12 mouse cellular contexts compared by ENCODE assay signal in genomic region chr1:162242980-162243650, GRCm38 (mm10).
DNase-seq lines count a peak whose midpoint lies in the region; ATAC-seq and TF ChIP-seq lines count a peak whose summit lies in the region.
"Had no signal": no experiment of that assay in that cellular context is flagged by ENCODE, and none has a peak within 500 bp of the region (broad histone marks: within the 10 kb centered on the region; RNA-seq: fewer than 3 reads in every experiment).

No protein-coding gene starts in this region.

- H3K27me3 ChIP-seq in forebrain, embryonic 10.5 days (ENCODE audit: poor library complexity, severe bottlenecking): no peaks in the 10 kb centered on the region
- no peaks in the 10 kb centered on the region for H3K27me3 ChIP-seq in forebrain, embryonic 16.5 days (replicated peaks; ENCODE audit: control insufficient read depth, insufficient read depth, low read length)
- H3K27me3 ChIP-seq in lung, embryonic 15.5 days: no peaks in the 10 kb centered on the region
- H3K27me3 ChIP-seq in embryonic facial prominence, embryonic 13.5 days: no peaks in the 10 kb centered on the region
- H3K27me3 ChIP-seq in limb, embryonic 15.5 days: no peaks in the 10 kb centered on the region
- H3K27me3 ChIP-seq: heart, embryonic 15.5 days; hindbrain, embryonic 15.5 days; megakaryocyte, embryonic 14.5 days had no signal

- no peak for ATAC-seq in forebrain, embryonic 16.5 days
- ATAC-seq in lung, embryonic 15.5 days (ENCODE audit: borderline replicate concordance, extremely low read depth, low FRiP score, low TSS enrichment): peak; percentile 70
- ATAC-seq in embryonic facial prominence, embryonic 13.5 days (ENCODE audit: insufficient number of reproducible peaks, insufficient read depth, low FRiP score, low TSS enrichment, low read depth): 0 out of 2 replicates have a peak, but pooled peaks have one; percentile 43
- ATAC-seq in limb, embryonic 15.5 days (ENCODE audit: insufficient number of reproducible peaks, low FRiP score, low TSS enrichment, low read depth): no peak; the same call in 1 of the 2 replicates
- ATAC-seq in erythroblast, adult 5-6 weeks (replicated peaks; ENCODE audit: low FRiP score, poor library complexity, severe bottlenecking): no peak

- 83% methylated on average over 7 of the region's 7 CpGs for WGBS in forebrain, embryonic 10.5 days
- 65% methylated on average over 7 of the region's 7 CpGs for WGBS in forebrain, embryonic 16.5 days
- WGBS in lung, embryonic 15.5 days: 42% methylated on average over 7 of the region's 7 CpGs
- WGBS in lung, adult 2 months: 62% methylated on average over 7 of the region's 7 CpGs
- whole genome bisulfite sequencing in embryonic facial prominence, embryonic 13.5 days: 32% methylated on average over 7 of the region's 7 CpGs
- 22% methylated on average over 7 of the region's 7 CpGs for WGBS in limb, embryonic 15.5 days

- H3K4me1 ChIP-seq in forebrain, embryonic 10.5 days: peaks cover 19% of the 10 kb centered on the region
- no peaks in the 10 kb centered on the region for H3K4me1 ChIP-seq in forebrain, embryonic 16.5 days (replicated peaks; ENCODE audit: control insufficient read depth, insufficient read depth, low read length)
- H3K4me1 ChIP-seq in lung, embryonic 15.5 days: 0 out of 2 replicates have a peak, but pooled peaks cover 8% of the 10 kb centered on the region
- no peaks in the 10 kb centered on the region for H3K4me1 ChIP-seq in lung, adult 2 months (ENCODE audit: control insufficient read depth, insufficient read depth, low read length)
- H3K4me1 ChIP-seq in embryonic facial prominence, embryonic 13.5 days: peaks cover 40% of the 10 kb centered on the region
- peaks cover 31% of the 10 kb centered on the region for H3K4me1 ChIP-seq in limb, embryonic 15.5 days
- H3K4me1 ChIP-seq: hindbrain, embryonic 15.5 days had no signal

- no peaks in the 10 kb centered on the region for H3K36me3 ChIP-seq in forebrain, embryonic 10.5 days (replicated peaks)
- H3K36me3 ChIP-seq in forebrain, embryonic 16.5 days (ENCODE audit: control insufficient read depth, insufficient read depth): no peaks in the 10 kb centered on the region
- no peaks in the 10 kb centered on the region for H3K36me3 ChIP-seq in lung, embryonic 15.5 days
- no peaks in the 10 kb centered on the region for H3K36me3 ChIP-seq in embryonic facial prominence, embryonic 13.5 days
- H3K36me3 ChIP-seq in limb, embryonic 15.5 days: no peaks in the 10 kb centered on the region
- H3K36me3 ChIP-seq: heart, embryonic 15.5 days; hindbrain, embryonic 15.5 days had no signal

- no peaks in the 10 kb centered on the region for H3K9me3 ChIP-seq in forebrain, embryonic 10.5 days
- H3K9me3 ChIP-seq in forebrain, embryonic 16.5 days (ENCODE audit: control insufficient read depth, low read length): no peaks in the 10 kb centered on the region
- H3K9me3 ChIP-seq in lung, embryonic 15.5 days: no peaks in the 10 kb centered on the region
- H3K9me3 ChIP-seq in embryonic facial prominence, embryonic 13.5 days: no peaks in the 10 kb centered on the region
- H3K9me3 ChIP-seq in limb, embryonic 15.5 days: no peaks in the 10 kb centered on the region
- H3K9me3 ChIP-seq: heart, embryonic 15.5 days; hindbrain, embryonic 15.5 days; megakaryocyte, embryonic 14.5 days had no signal

- no peak for DNase-seq in forebrain, embryonic 10.5 days (ENCODE audit: extremely low spot score, low spot score)
- DNase-seq in lung, adult 2 months: no peak
- no peak for DNase-seq in frontal cortex, postnatal 25 days (ENCODE audit: low spot score in 2 of 2)
- DNase-seq: right cerebral cortex, postnatal 25 days had no signal

- no peak for TF ChIP-seq CTCF in lung, adult 2 months (IDR thresholded peaks at IDR 0.05; ENCODE audit: insufficient read depth, low read length)

- no peak overlapping the region for H3K4me2 ChIP-seq in forebrain, embryonic 16.5 days (ENCODE audit: low read length)
- H3K4me2 ChIP-seq in lung, embryonic 15.5 days: no peak overlapping the region
- no peak overlapping the region for H3K4me2 ChIP-seq in embryonic facial prominence, embryonic 13.5 days
- H3K4me2 ChIP-seq in limb, embryonic 15.5 days: no peak overlapping the region
- H3K4me2 ChIP-seq: heart, embryonic 15.5 days; hindbrain, embryonic 15.5 days had no signal

- H3K9ac ChIP-seq in forebrain, embryonic 16.5 days (replicated peaks; ENCODE audit: low read depth, low read length): no peak overlapping the region
- no peak overlapping the region for H3K9ac ChIP-seq in lung, embryonic 15.5 days
- no peak overlapping the region for H3K9ac ChIP-seq in embryonic facial prominence, embryonic 13.5 days
- H3K9ac ChIP-seq in limb, embryonic 15.5 days: no peak overlapping the region
- H3K9ac ChIP-seq: heart, embryonic 15.5 days; hindbrain, embryonic 15.5 days had no signal

- 0 out of 2 replicates have a peak overlapping the region, but pooled peaks have one; percentile 1 for H3K27ac ChIP-seq in forebrain, embryonic 10.5 days
- H3K27ac ChIP-seq in forebrain, embryonic 16.5 days (ENCODE audit: low read length): no peak overlapping the region
- no peak overlapping the region for H3K27ac ChIP-seq in lung, embryonic 15.5 days
- peak overlapping the region; percentile 78 for H3K27ac ChIP-seq in embryonic facial prominence, embryonic 13.5 days
- H3K27ac ChIP-seq in limb, embryonic 15.5 days: peak overlapping the region; percentile 82
- H3K27ac ChIP-seq: heart, embryonic 15.5 days; hindbrain, embryonic 15.5 days had no signal

- no peak overlapping the region for H3K4me3 ChIP-seq in forebrain, embryonic 10.5 days
- no peak overlapping the region for H3K4me3 ChIP-seq in forebrain, embryonic 16.5 days (replicated peaks; ENCODE audit: low read length)
- no peak overlapping the region for H3K4me3 ChIP-seq in lung, embryonic 15.5 days
- no peak overlapping the region for H3K4me3 ChIP-seq in lung, adult 2 months (replicated peaks; ENCODE audit: extremely low read depth, low read depth, low read length)
- no peak overlapping the region for H3K4me3 ChIP-seq in embryonic facial prominence, embryonic 13.5 days
- no peak overlapping the region for H3K4me3 ChIP-seq in limb, embryonic 15.5 days
- H3K4me3 ChIP-seq: heart, embryonic 15.5 days; hindbrain, embryonic 15.5 days; megakaryocyte, embryonic 14.5 days had no signal

- no peak for TF ChIP-seq POLR2A in lung, adult 2 months (IDR thresholded peaks at IDR 0.05; ENCODE audit: borderline replicate concordance, extremely low read depth, low read depth, low read length)

Comparison
In these comparisons a context has a peak if more than half of its experiments do, and no peak if none do; other contexts are left out.
1. H3K27ac ChIP-seq: peak in forebrain, embryonic 10.5 days (single experiment), embryonic facial prominence, embryonic 13.5 days (single experiment) and limb, embryonic 15.5 days (single experiment); none in forebrain, embryonic 16.5 days (single experiment) and lung, embryonic 15.5 days (single experiment).
2. ATAC-seq: peak in lung, embryonic 15.5 days (single experiment) and embryonic facial prominence, embryonic 13.5 days (single experiment); none in forebrain, embryonic 16.5 days (single experiment), limb, embryonic 15.5 days (single experiment) and erythroblast, adult 5-6 weeks (single experiment).